Mouse (Mus musculus): ENCODE data around the gene Pfdn2.
"Not testable (repeated sequence)": the region's sequence is repeated elsewhere in the genome, so short reads cannot be mapped to it uniquely, and the experiment has no call there.

The Pfdn2 gene

DNA sequence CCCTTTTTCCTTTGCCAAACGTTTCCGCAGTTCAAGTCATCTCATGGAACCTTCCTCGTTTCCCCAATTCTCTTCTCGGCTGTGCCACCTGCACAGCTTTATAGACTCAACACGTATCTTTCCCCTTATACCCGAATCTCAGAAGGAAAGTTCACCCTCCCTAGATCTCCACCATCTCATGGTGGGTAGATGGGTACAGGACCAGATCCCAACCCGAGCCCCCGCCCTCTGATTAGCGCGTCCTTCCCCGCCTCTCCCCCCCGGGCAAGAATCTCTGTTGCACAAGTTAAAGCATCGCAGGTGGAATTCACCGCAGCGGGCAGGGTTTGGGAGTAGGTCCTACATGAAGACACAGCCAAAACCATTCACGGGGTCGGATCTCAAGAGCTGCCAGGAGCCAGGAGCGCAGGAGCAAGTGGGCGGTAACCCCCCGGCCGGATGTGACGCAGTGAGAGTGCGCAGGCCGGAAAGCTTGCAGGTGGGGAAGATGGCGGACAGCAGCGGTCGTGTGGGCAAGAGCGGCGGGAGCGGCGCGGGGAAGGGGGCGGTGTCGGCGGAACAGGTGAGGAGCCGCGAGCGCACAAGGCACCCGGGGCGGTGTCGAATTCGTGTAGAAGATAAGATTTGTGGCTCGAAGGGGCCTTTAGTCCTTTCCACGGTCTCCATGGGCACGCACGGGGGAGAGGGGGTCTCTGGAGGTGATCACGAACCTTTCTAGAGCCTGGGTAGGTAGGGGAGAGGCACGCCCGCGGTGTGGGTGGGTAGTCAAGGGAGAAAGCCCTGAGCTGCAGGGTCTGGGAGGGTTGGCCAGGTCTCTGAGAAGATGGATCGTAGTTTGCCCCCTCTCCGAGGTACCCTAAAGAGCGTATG lies at the start of gene Pfdn2, which contains the start of gene Nit1:
Gene Pfdn2 (plus strand): TSS at position 446 of the 870 bp plus-strand sequence.
Gene Nit1 (minus strand): TSS at position 422 of the 870 bp plus-strand sequence.
- peak; percentile 81 to 93 for DNase-seq (ENCODE audit: low spot score in 2 of 2)

DNA sequence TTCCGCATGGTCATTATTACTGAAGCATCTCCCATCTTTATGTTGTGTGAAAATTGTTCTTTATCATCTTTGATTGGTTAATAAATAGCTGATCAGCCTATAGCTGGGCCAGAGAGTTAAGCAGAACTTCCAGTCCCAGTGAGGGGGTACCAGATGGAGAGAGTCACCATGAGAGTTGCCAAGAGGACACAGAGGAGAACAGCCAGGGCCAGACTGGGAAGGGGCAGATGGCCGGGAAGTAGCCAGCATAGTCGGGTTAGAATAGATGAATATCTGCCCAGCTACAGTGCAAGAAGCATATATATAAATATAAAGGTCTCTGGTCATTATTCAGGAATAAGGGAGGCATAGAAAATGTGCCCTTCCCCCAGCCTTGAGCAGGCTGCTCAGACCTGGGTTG lies 47.2 kb upstream of the Pfdn2 start:
- no peak for DNase-seq (ENCODE audit: low spot score in 2 of 2)

DNA sequence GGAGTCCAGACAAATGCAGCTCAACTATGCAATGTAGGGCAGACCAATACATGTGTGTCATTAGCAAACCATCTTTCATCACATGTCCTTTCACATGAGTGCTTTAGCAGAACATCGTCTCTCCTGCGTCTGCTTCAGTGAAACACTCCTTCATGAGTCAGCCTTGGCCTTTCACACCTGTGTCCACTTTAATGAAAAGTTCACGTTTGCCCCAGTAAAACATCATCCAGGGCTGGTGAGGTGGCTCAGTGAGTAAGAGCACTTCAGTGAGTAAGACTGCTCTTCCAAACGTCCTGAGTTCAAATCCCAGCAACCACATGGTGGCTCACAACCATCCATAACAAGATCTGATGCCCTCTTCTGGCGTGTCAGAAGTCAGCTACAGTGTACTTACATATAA lies 39.3 kb upstream of the Pfdn2 start:
- DNase-seq (ENCODE audit: low spot score in 2 of 2) = not testable (repeated sequence)

DNA sequence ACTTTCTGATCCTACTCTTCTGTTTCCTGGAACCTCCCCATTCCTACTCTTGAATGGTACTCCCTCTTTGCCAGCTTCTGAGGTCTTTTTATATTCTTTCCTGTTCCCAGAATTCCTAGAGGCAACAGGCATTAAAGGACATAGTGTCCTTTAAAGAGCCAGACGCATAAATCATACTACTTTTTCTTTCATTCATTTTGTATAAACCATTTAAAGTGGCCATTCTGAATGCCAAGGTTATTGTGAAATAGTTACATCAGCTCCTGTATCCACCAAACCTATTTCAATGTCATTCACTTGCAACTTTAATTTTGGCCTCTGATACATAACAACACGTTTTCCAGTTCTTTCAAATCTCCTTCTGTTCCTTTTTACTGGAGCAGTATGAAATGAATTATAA lies 36.1 kb upstream of the Pfdn2 start:
- no peak for DNase-seq (ENCODE audit: low spot score in 2 of 2)

DNA sequence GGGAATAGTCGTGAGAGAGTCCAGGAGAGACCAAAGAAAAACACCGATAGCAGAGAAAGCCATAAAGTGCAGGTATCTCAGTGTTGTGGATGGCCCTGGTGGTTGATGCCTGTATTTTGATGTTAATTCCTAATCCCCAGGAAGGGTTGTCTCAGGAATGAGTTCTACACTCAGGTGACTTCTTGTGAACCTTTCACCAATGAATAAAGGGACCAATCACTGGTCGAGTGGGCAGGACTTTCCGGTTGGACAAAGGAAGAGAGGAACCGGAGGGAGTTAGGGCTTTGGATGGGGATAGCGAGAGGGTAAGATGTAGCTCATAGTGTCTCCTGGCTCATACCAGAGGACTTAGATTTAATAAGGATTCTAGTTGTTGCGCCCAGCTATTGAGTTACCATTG lies 25.7 kb upstream of the Pfdn2 start:
- no peak for DNase-seq (ENCODE audit: low spot score in 2 of 2)

DNA sequence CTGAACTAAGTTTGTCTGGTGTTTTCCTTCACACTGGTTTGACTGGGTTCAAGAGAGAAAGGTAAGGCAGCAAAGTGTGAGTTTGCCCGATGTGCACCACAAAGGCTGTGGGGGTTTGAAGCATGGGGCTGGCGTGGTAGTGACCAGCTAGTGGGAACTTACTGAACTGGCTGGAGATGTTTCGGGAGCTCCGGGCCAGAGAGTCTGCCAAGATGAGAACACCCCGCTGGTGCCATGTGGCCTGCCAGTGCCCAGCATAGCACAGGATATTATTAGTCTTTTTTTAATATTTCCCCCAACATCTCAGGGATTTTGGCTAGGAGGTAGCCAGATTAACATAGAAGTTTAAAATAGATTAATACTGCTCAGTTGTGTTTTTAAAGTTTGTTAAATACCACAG lies 25.3 kb upstream of the Pfdn2 start:
- no peak for DNase-seq (ENCODE audit: low spot score in 2 of 2)

DNA sequence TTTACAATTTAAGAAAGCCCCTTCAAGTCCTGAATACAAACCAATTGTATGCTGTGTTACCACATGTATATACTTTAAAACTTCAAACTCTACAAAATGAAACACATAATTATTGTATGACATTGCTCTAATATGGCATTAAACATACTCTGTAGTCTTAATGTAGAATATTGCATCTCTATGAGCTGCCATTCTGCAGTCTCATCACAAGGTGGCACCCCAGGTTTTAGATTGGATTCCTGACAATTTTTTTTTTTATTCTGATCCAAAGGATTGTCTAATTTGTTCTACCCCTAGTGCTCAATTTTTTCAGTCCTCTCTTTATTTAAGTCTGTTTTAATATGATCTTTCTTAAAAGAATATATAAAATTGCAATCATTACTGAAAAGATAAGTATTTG lies 24.1 kb upstream of the Pfdn2 start:
- no peak for DNase-seq (ENCODE audit: low spot score in 2 of 2)

DNA sequence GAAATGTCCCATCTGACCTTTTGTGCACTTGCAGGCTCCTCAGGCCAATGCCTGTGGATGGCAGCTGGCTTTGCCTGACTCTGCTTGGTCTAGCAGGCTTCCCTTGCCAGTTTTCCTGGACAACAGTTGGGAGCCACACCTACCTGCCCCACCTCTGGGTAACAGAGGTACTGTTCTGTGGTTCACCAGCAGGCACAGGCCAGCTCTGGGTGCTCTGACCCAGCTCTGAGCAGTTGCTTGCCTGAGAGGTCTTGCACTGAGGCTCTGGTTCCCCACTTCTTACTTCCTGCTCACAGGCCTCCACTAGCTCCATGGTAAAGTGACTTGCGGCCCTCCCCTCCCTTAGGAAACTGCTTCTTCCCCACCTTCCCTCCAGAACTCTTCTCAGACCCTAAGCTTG lies 23.5 kb upstream of the Pfdn2 start:
- no peak for DNase-seq (ENCODE audit: low spot score in 2 of 2)

DNA sequence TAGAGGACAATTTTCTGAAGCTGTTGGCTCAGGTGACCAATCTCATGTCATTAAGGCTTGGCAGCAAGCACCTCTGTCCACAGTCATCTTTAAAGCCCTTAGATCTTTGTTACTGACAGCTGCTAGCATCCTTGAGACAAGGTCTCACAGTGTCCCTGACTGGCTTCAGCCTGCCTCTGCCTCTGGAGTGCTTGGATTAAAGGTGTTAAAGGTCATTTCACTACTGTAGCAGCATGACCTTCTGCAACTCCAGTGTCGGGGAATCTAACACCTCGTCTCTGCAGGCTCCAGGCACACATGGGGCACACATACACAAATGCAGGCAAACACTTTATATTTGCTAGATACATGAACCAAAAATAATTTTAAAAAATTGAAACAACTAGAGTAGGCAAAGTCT lies 19.9 kb upstream of the Pfdn2 start:
- DNase-seq (ENCODE audit: low spot score in 2 of 2) = no peak

DNA sequence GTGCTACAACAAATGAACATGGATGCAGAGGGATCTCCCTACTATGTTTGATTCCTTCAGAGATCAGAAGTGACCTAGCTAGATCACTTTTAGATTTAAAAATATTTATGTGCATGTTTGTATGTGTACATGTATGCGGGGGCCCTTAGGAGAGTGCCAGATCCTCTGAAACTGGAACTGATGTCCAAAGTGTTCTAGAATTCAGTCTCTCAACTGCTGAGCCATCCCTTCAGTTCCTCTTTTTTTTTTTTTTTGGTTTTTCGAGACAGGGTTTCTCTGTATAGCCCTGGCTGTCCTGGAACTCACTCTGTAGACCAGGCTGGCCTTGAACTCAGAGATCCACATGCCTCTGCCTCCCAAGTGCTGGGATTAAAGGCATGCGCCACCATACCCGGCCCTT lies 18.9 kb upstream of the Pfdn2 start:
- DNase-seq (ENCODE audit: low spot score in 2 of 2) = not testable (repeated sequence)

DNA sequence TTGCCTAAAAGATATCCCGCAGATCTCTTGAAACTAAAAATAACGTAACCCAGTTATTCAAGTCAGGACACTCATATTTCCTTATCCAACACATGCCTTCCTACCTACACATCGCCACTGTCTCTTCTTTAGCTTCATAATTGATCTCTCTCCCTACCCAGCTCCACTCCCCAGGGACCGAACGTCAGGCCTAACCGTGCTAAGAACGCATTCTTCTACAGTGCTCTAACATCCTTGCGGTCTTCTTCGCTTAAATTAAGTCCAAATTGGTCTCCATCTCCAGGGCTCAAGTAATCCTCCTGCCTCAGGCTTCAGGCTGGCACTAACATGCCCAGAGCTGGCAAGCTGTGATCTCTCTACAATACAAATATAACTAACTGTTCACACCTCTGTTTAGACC lies 17.2 kb upstream of the Pfdn2 start:
- DNase-seq (ENCODE audit: low spot score in 2 of 2) = no peak

DNA sequence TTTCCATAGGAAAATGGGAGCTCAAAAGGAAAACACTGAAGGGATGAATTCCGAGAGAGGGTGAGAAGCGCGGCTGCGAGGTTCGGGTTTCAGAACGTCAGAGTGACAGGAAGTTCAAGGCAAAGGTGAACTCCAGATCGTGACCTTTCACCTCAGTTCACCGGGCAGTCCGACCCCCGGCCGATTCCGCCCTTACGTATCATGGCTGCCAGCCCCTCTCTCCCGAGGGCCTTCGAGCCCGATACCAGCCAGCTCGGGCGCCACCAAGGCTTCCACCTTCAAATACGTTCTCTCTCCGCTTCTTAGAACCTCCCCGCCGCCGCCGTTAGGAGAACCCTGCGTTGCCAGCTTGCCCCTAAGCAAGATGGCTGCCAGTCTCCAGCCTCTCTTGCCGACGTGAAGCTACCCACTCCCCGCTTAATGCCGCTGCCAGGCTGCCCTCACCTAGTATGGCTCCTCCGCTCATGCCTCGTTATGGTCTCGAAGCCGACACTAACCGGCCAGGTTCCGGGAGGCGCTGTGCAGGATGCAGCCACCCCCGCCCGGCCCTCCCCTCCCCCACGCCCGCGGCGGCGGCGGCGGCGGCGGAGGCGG lies 16.5 kb upstream of the Pfdn2 start, which contains the start of gene Dedd:
Gene Dedd (plus strand): TSS at position 307 of the 594 bp plus-strand sequence.
- DNase-seq (ENCODE audit: low spot score in 2 of 2) = peak; percentile 89 to 90

DNA sequence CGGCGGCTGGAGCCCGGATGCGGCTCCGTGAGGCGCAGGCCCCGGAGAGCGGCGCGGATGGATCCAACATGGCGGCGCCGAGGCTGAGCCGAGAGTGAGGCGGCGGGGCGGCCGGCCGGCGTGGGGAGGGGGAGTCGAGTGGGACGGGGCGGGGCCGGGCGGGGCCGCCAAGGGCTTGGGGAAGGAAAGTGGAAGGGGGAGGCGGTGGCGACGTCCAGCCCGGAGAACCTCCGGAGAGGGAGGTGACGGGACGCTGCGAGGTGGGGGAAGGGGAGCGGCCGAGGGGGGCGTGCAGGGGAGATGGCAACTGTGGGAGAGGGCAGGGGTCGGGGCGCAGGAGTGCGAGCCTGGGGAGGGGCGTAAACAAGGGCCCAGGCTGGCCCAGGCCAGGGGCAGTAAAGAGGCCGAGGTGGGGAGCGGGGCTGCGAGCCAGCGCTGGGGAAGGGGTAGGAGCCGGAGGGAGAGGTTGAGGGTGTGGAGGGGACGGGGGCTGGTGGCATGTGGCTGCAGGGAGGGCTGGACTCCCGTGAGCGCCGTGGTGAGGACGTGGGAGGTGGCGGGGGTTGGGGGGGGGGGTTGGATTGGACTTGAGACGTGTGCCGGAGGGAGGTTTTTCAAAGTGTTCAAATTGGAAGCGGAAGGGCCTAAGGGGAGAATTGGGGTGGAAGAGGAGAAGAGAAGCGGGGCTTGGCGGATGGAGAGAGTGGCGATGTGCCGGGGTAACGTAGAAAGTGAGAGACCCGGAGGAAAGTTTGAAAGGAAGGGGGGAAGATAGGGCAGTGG lies 15.8 kb upstream of the Pfdn2 start:
- no peak for DNase-seq (ENCODE audit: low spot score in 2 of 2)

DNA sequence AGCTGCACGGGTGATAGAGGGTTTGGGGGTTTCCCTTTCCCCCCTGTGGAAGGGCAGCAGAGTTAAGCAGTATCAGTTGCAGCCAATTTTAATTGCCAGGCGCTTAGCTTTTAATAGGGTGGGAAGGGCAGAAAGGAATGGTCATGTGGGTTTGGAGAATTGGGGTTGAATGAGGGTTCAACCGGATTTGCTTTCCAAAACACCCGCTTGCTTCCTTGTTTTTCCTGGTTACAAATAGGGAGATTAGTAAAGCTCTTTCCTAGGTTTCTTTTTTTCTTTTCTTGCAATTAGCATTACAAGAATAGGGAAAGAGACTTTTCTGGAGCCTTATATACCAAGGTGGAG lies 15.3 kb upstream of the Pfdn2 start:
- peak in 1 of 2 experiments; percentile 25 for DNase-seq (ENCODE audit: low spot score in 2 of 2)

DNA sequence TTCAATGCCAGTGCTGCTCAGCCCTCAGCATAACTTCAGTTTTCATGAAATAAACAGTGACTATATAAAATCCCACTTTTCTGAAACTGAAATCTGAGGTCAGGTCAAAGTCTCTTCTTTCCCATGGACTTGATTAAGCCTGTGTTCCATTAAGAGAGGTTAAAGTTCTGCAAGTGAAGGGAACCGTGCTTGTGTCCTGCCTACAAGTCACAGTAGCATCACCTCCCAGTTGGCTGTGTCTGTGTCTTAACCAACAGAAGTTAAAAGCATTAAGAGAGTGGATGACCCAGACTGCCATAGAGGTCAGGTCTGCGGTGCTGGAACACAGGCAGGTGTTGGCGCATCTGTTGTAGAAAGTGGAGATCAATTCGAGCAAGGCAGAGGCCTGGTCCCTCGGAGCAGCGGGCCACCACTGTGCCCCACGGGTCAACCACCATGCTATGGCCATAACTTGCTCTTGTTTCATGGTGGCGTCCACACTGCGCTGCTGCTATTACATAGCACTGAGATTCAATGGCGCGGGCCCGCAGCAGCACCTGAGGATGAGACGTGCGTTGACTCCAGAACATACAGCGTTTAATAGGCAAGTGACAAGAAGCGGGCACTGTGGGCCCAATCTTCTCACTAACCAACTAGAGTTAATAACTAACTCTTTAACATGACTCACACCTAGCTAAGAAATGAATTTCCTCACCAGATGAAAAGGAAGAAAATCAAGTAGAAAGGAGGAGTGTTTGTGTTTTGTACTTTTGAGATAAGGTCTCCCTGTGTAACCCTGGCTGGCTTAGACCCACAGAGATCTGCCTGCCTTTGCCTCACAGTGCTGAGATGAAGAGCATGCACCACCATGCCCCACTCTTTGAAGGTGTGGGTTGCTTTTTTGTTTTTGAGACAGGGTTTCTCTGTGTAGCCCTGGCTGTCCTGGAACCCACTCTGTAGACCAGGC lies 2.9 kb upstream of the Pfdn2 start:
- no peak for DNase-seq (ENCODE audit: low spot score in 2 of 2)

DNA sequence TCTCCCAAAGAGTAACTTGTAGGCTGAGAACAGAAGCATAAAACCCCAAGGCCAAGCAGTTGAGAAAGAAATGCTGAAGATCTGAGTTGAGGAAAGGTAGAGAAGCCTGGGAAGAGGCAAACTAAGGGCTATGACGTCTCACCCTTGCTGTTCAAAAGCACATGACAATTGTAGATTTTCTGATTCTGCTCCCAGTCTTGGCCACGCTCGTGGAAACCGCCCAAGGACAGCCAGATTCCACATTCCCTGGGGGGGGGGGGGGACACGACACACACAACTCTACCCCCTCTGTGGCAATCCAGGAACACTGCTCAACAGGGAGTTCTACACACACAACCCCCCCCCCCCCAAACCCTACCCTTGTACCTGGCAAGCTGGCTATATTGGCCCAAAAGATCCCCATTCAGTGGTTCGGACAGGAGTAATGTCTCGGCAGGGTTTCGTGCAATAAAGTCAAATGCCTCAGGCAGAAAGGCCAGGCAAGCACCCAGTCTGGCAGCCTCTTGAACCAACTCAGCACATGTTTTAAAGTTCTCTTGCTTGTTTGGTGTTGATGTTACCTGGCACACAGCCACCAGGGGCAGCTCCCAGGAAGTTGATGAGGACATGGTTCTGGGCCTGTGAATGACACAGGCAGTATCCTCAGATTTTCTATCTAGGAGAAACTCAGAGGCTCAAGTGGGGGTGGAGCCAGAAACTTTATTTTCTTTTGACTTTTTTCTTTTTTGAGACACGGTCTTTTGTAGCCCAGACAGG lies 1.4 kb upstream of the Pfdn2 start:
- DNase-seq (ENCODE audit: low spot score in 2 of 2) = peak; percentile 23 to 55

DNA sequence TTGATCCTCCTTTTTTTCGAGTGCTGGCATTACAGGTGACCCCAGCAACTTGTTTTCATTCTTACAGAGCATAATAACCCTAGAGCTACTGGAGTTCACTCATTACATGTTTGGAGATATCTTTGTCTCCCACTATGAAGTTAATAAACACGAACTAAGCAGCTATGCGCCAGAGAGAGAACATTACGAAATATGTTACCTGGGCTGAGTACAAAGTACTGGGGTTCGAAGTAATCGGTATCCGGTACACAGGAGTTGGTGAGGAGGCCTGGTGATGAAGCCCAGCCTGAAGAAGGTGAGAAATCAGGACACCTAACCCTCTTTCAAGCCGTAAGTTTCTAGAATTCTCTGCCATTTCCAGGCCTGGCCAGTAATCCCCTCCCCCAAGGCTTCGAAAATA lies 755 bp upstream of the Pfdn2 start:
- DNase-seq (ENCODE audit: low spot score in 2 of 2) = no peak

DNA sequence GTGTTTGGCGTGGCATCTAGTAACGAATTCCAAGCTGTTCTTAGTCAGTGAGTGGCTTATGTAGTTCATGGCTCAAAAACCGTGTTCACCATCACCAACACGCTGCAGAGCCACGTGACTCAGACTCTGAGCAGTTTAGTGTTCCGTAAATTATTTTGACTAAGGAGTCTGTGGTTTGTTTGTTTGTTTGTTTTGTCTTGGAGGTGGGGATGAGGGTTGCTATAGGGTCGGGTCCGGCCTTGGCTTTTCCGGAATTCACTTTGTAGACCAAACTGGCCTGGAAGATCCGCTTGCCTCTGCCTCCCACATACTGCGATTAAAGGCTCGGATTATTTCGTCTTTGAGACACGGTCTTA lies 603 bp downstream of the Pfdn2 start:
- no peak for DNase-seq (ENCODE audit: low spot score in 2 of 2)

DNA sequence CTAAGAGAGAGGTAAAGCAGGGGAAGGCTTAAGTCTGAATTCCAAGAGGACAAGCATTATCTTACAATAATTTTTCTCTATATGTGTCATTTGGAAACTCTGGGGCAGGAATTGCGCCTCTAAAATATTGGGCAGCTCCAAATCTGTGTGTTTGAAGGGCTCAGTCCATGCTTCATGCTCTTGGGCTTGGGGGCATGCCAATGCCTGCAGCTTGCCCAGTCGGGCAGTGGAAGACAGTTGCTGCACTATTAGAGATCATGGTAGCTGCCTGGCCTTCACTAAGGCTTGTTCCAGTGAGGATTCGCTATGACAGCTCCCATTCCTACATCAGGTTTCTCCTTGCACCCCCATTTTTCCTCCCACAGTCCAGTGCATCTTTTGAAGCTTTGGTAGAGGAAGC lies 3.2 kb downstream of the Pfdn2 start:
- DNase-seq (ENCODE audit: low spot score in 2 of 2) = no peak

DNA sequence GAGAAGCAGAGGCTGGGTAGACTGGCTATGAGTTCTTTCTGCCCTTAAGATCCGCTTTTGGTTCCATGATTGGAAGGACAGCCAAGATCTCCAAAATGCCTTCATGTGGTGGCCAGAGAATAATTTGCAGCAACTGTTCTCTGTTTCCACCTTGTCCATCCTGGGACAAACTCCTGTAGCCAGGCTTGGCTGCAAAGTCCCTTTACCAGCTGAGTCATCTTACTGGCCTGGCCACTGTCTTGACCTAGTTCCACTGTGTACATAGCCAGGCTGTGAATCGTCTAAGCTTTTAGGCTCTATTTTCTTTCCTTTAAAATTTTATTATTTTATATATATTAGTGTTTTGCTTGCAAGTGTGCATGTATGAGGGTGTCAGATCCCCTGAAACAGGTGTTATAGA lies 3.7 kb downstream of the Pfdn2 start:
- DNase-seq (ENCODE audit: low spot score in 2 of 2) = no peak

Measured in urinary bladder, postnatal 36 days (tissue).